Mouse (Mus musculus) cerebellum, postnatal 14 days (tissue): ENCODE measurements at regions not wholly inside any gene's neighbourhood (a gene's known extent, or its start where the extent isn't known, plus 50 kb on each side); places are given as distances from the start of the nearest gene placed in this dataset.

Experiments used
- DNase-seq, 2 experiments: peaks; one replicate each; pipeline ENCODE4 v3.0.0; 2021; ENCODE audit warnings: mixed read lengths in 2 of 2

DNA sequence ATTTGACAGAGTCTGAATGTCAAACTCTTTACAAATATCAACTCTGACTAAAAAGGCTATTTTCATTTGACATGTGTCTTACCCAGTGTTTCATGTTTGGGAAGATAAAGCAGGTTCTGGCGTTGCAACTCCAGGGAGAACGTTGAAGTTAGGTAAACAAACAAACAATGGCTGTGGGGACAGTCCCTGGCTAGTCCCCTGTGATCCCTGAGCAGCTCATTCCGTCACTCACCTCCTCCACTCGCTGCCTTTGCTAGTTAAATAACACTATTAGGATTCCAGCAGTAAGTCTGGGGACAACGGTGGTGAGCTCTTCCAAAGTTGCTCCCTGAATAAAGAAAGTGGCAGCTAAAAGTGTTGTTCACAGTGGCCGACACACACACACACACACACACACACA, 227.8 kb upstream of the Prox1 start:
- DNase-seq = no peak

DNA sequence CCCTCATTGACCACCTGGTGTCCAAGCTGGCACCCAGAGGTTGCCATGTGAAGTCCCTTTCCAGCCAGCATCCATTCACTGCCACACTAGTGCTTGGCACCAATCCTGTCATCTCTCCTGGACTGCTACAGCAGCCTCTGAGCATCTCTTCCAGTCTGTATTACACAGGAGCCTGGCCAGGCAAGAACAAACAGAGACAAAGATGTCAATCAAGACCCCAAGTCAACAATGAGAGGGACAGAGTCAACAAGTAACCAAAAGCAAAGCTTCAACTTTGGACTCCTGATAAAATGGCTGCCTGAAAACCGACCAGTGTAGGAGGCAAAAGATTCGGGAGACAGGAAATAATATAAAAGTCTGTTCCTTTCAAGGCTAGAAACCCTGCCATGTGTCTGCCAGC, 227.3 kb upstream of the Prox1 start:
- no peak for DNase-seq

GRCm38 (mm10) chr1:190393061-190393460, 222.5 kb upstream of the Prox1 start:
- DNase-seq = peak; percentile 34 to 40

DNA sequence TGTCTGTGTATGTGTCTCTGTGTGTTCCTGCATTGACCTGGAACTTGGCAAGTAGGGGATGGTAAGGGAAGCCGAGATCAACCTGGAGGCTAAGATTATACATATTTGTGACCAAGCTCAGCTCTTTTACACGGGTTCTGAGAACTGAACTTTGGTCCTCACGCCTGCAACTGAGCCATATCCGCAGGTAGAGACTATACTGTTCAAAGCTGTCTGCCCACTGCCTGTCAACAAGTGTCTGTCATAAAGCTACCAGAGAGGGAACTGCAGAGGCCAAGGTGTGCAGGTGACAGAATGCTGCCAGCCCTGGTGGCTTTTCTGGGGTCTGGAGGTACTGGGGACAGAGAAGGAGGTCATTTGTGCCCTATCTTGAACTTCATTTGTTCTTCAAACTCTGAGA, 218.3 kb upstream of the Prox1 start:
- DNase-seq = no peak

DNA sequence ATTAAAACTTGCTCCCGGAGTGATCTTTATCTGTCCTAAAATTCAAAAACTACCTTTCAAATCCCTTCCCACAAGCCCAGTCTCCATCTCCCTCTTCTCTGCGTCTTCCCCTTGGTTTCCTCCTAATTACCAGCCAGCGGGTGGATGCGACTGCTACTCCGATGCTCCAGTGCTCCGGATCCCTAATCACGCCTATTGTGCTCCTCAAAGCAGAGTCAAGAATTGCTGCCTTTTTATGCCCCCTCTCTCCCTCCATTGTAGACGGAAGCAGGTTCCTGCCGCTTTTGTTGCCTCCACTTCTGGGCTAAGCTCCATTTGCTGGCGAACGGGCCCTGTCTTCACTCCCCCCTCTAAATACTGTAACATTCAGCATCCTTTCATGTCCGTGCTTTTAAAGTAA, 214.0 kb upstream of the Prox1 start:
- DNase-seq = no peak

- no peak for DNase-seq
These were observed 212.8 kb upstream of the Prox1 start for GRCm38 (mm10) chr1:190383256-190383838.

DNA sequence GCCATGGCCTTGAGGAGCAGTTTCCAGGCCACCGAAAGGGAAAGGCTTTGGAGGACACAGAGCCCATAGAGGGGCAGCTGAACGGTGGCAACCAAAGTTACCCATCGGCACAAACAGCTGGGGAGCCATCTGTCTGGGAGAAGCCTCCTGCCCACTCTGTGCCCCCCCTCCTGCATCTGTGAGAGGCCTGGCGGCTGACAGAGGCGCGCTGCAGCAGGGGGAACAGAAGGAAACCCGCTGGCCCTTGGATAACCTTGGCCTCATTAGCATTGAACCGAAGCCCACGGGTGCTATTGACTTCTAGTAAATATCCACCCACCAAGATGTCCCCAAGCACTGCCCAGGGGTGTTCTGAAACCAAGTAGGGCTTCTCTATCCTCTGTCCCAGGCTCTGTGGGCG, 209.6 kb upstream of the Prox1 start:
- peak in 1 of 2 experiments; percentile 20 for DNase-seq

GRCm38 (mm10) chr1:190375160-190375880, 204.8 kb upstream of the Prox1 start:
- DNase-seq = no peak

- DNase-seq = no peak
These were observed 203.8 kb upstream of the Prox1 start for GRCm38 (mm10) chr1:190374270-190374669.

GRCm38 (mm10) chr1:190366631-190367030, 196.1 kb upstream of the Prox1 start:
- DNase-seq = no peak

DNA sequence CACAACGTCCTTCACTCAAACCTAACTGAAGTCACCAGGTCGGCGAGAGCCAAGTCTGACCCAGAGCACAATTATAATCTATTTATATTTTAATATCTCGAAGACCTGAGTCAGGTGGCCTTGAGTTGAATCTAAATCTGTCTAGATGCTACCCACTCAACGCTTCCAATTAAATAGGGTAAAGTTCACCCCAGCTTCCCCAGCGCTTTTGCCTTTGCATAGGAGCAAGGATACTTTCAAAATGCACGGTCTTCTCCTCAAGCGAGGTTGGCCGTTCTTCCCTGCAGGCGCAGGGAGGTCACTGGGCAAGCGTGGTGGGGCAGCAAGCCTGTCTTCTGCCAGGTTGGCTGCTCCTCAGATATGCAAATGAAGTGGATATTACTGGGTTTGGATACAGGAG, 194.6 kb upstream of the Prox1 start:
- peak; percentile 38 to 42 for DNase-seq

GRCm38 (mm10) chr1:190360661-190361060, 190.1 kb upstream of the Prox1 start:
- no peak for DNase-seq

GRCm38 (mm10) chr1:190357779-190358178, 187.3 kb upstream of the Prox1 start:
- DNase-seq = no peak

DNA sequence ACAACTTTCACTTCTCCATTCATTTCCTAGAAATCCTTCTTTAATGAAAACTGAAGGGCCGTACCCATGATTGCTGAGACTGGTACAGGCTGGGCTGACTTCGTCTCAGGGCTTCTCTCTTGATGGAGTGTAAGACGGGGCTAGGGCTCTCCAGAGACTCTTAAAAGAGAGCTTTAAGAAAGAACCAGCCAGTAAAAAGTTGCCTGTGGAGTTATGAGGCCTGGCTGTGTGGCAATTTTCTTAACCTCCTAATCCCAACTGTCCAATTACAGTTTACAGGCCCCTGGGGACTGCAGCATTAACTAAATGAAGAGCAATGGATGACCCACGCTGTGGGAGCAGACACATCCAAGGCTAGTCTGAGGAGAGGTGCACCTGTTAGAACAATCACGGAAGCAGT, 177.1 kb upstream of the Prox1 start:
- no peak for DNase-seq

DNA sequence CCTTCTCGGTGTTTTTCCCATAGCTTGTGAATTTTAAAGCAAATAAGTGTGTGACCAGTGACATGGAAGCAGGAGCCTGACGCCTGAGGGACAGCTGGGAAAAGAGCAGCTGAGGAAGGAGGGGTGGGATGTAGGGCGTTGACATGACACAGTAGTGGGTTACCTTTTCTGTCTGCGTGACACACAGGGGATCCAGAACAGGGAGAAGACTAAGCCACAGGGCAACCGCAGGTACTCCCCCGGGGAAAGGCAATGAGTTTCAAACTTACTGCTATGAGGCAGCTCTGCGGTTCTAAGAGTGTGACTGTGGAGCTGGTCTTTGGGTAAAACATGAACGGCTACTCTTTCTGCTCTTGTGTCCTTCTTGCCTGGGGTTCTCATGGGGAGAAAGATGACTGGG, 170.2 kb upstream of the Prox1 start:
- no peak for DNase-seq

DNA sequence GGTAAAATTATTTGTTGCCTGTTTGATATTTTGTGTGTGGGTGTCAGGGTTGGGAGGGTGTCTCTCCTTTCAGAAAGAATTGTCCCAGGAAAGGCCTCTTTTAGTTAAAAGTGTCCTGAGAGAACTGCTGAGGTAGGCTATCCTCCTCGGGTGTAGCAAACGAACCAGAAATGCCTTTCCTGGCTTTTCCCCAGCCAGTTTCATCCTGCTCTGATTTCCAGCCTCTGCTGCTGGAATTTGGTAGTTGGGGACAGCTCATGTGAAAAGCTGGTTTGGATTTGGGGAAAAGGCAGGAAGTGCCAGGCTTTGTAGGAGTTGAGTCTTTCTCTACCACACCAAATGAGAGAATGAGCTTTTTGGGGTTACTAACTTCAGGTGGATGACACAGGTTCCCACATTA, 164.0 kb upstream of the Prox1 start:
- DNase-seq = peak; percentile 15 to 20

GRCm38 (mm10) chr1:190334053-190334452, 163.5 kb upstream of the Prox1 start:
- peak; percentile 55 to 65 for DNase-seq

DNA sequence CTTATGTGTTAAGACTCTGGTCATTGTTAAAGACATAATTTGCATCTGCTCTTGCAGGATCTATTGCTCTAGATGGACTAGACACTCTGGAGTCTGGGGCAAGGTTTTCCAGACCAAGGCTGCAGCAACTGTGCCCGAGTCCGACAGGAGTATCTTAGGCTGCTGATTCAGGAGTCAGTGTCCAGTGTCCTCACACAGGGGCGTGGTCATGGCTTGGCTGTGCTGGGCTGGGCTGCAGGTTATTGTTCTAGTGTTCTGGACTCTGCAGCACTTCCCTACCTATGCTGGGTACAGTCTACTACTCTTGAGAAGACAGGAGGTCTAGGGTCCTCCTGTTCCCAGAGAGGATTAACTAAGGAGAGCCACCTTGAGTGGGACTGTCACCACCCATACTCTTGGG, 161.5 kb upstream of the Prox1 start:
- no peak for DNase-seq

GRCm38 (mm10) chr1:190324562-190324961, 154.0 kb upstream of the Prox1 start:
- no peak for DNase-seq

DNA sequence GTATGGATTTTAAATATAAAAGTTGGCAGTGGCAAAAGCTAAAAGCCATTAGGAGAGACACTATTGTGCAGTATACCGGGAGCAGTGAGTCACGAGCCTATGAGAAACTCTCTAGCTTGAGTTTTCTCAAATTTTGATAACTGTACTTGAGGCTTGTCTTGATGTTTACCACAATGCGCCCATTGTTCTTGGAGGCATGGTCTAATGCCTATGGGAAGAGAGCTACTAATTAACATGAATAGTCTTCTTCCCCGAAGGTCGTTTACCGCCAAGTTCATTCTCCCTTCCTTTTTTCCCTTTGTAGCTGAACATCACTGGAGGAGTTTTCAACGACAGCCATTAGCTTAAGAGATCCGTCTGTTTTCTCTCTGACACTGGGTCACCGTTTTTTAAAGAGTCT, 153.2 kb upstream of the Prox1 start:
- no peak for DNase-seq

GRCm38 (mm10) chr1:190316175-190316574, 145.7 kb upstream of the Prox1 start:
- no peak for DNase-seq

GRCm38 (mm10) chr1:190309831-190310230, 139.3 kb upstream of the Prox1 start:
- DNase-seq = no peak

- DNase-seq = peak; percentile 35 to 38
These were observed 137.2 kb upstream of the Prox1 start for GRCm38 (mm10) chr1:190307751-190308150.

GRCm38 (mm10) chr1:190297666-190298327, 127.3 kb upstream of the Prox1 start:
- DNase-seq = no peak
